Mouse (Mus musculus) olfactory bulb, adult 2 months (tissue): ENCODE results near the gene Gm17728. TPM values are rescaled to one million over a fixed set of nuclear protein-coding genes. Genes with fewer than 3 reads are reported as not detected.
A peak's percentile ranks its signal among the peaks of the same experiment; 100 is the strongest.
"Not testable (repeated sequence)": the region's sequence is repeated elsewhere in the genome, so short reads cannot be mapped to it uniquely, and the experiment has no call there.

Experiments used
- H3K27ac ChIP-seq: fragments of 200-500 bp; 2 replicates; pipeline ENCODE4 v1.5.1; 2012; ENCODE audit warnings: low read depth, low read length; ENCODE audit not compliant: insufficient read depth
- H3K4me1 ChIP-seq: fragments of 200-500 bp; 2 replicates; pipeline ENCODE4 v1.6.1; 2012; ENCODE audit warnings: low read length; ENCODE audit not compliant: control insufficient read depth, insufficient read depth
- H3K4me3 ChIP-seq: fragments of 200-500 bp; 2 replicates; pipeline ENCODE4 v1.5.1; 2012; ENCODE audit warnings: mild to moderate bottlenecking, low read depth, low read length, moderate library complexity; ENCODE audit not compliant: insufficient read depth
- CTCF ChIP-seq: fragments of 200-500 bp; IDR thresholded peaks from 2 replicates; pipeline ENCODE4 v1.5.1; 2012; ENCODE audit warnings: low read depth, mild to moderate bottlenecking, low read length, moderate library complexity; ENCODE audit not compliant: insufficient read depth
- POLR2A ChIP-seq: fragments of 200-500 bp; IDR thresholded peaks from 2 replicates; pipeline ENCODE4 v1.6.1; 2012; ENCODE audit warnings: mild to moderate bottlenecking, low read depth, low read length, moderate library complexity; ENCODE audit not compliant: insufficient read depth
- WGBS: fragments of 180-500 bp; shearing (Covaris S2); methylation state at CpG from one replicate; pipeline ENCODE4 v1.1.7; 2018; 5-methylcytosine and 5-hydroxymethylcytosine counted together
- polyA plus RNA-seq: library from polyadenylated mRNA; stranded (reverse); fragments of >200 nt; gene quantifications from 2 replicates; pipeline ENCODE4 v1.2.4, GENCODE M21; 2012; ENCODE audit warnings: low replicate concordance; ENCODE audit not compliant: missing spikeins, insufficient read depth, insufficient read length

Gene Gm17728
- polyA plus RNA-seq, result not detected in 2 replicates

- not testable (repeated sequence) for H3K4me1 ChIP-seq, H3K27ac ChIP-seq, H3K4me3 ChIP-seq
- WGBS, result 96% methylated on average over 8 of the region's 8 CpGs
These were observed at the start of gene Gm17728 for GRCm38 (mm10) chr17:9421760-9422159. TSS of gene Gm17728 (plus strand) at chr17:9422060.

DNA sequence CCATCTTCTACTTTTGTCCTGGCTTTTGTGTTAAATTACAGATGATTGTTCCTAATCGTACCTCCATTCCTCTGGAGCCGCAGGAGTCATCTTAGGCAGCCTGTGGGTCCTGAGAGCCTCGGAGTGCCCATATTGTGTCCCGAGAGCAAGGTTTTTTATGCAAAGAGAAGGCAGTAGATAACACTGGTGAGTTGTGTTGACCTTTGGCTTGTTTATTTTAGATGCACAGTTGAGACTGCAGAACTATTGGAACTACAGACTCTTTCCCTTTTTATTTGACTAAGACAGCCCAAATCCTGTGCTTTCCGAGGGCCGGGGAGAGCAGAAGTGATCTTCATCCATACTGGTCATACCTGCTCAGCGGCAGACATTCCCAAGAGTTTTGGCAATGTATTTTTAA, 24.4 kb upstream of the Gm17728 start:
- peaks cover 5% of the 10 kb centered on the region for H3K4me1 ChIP-seq
- no peak overlapping the region for H3K4me3 ChIP-seq
- H3K27ac ChIP-seq, result peak overlapping the region; percentile 55
- TF ChIP-seq CTCF, result no peak
- no peak for TF ChIP-seq POLR2A
- WGBS, result 84% methylated on average over 7 of the region's 7 CpGs

GRCm38 (mm10) chr17:9398551-9398950, 23.3 kb upstream of the Gm17728 start:
- Histone ChIP-seq H3K27ac (peak overlapping the region; percentile 98), H3K4me3 (no peak overlapping the region), H3K4me1 (peaks cover 5% of the 10 kb centered on the region)
- TF ChIP-seq CTCF, result no peak
- no peak for TF ChIP-seq POLR2A
- 6% methylated on average over 4 of the region's 4 CpGs for WGBS

DNA sequence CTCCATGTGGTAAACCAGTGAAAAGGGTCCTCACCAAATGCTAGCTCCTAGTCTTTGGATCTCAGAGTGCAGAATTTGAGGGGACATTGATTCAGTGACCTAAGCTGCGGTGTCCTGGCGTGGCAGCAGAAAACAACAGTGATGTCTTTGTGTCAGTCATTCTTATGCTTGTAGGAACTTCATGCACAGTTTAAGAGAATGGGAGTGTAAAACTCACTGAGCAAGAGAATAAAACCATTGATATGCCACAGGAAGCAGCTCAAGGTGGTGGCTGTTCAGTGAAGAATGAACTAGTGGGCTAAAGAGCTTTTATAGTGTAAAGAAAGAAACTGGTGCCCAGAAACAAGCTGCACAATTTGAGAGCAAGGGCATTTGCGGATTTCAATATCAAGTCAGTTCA, 17.9 kb upstream of the Gm17728 start:
- H3K27ac ChIP-seq, result peak overlapping the region; percentile 25; the same call in 1 of the 2 replicates
- 75% methylated on average over 3 of the region's 3 CpGs for WGBS
- no peak overlapping the region for H3K4me3 ChIP-seq
- H3K4me1 ChIP-seq, result 0 out of 2 replicates have a peak, but pooled peaks cover 2% of the 10 kb centered on the region
- TF ChIP-seq CTCF, result no peak
- no peak for TF ChIP-seq POLR2A

GRCm38 (mm10) chr17:9407640-9408039, 14.2 kb upstream of the Gm17728 start:
- H3K4me3 ChIP-seq, result no peak overlapping the region
- TF ChIP-seq CTCF (no peak), POLR2A (no peak)
- 0 out of 2 replicates have a peak overlapping the region, but pooled peaks have one; percentile 31 for H3K27ac ChIP-seq
- WGBS, result 14% methylated on average over 6 of the region's 6 CpGs
- H3K4me1 ChIP-seq, result 0 out of 2 replicates have a peak, but pooled peaks cover 2% of the 10 kb centered on the region

DNA sequence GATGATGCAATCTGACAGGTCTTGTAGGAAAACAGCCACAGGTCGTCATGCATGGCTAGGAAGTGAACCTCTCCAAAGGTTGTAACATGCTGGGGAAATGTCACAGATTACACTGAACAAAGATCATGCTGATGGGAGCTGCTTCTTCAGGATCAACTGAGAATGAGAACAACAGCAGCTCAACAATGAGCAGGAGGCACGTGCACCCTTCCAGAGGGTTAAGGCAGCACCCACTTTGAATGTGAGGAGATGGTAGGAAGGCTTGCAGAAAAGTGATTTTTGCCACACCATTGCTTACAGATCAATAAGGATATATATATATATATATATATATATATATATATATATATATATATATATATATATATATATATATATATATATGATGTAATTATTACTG, 2.8 kb upstream of the Gm17728 start:
- H3K4me1 ChIP-seq, result no peaks in the 10 kb centered on the region
- no peak overlapping the region for H3K4me3 ChIP-seq
- 98% methylated on average over 2 of the region's 2 CpGs for WGBS
- TF ChIP-seq POLR2A, result no peak
- TF ChIP-seq CTCF, result no peak
- no peak overlapping the region for H3K27ac ChIP-seq

GRCm38 (mm10) chr17:9428374-9428994, 6.6 kb downstream of the Gm17728 start:
- H3K4me3 ChIP-seq, result no peak overlapping the region
- H3K4me1 ChIP-seq, result peaks cover 2% of the 10 kb centered on the region
- TF ChIP-seq CTCF, result 0 out of 2 replicates have a peak, but pooled peaks have one; percentile 32
- TF ChIP-seq POLR2A, result no peak
- whole genome bisulfite sequencing, result 23% methylated on average over 7 of the region's 7 CpGs
- peak overlapping the region; percentile 24; the same call in 1 of the 2 replicates for H3K27ac ChIP-seq

DNA sequence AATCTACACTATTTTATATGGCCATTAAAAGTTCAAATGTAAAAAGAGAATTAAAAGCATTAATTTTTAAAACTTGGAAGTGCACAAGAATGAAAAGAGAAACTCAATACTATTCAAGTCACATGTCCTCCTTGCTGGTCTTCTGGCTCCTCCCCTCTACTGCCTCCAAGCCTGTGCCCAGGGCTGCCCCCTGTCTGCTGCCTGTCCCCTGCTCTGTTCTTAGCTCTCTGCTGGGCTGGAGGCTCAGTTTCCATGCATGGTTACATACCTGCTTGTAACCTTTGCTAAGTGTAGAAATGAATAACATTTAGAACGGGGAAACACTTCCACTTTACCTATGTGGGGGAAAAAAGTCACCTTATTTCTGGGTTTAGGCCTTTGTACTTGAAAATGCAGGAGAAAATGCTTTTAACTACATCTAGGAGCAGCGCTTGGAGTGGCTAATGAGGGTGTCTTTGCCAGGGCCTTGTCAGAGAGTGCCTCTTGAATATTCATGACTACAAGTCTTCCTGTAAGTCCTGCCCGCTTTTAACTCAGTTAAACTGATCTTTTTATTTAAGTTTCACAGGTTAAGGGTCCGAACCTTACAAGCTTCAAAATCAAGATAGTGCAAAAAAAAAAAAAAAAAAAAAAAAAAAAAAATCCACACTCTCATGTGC, 18.3 kb downstream of the Gm17728 start:
- WGBS, result 76% methylated on average over 4 of the region's 4 CpGs
- Histone ChIP-seq H3K27ac (no peak overlapping the region), H3K4me3 (no peak overlapping the region), H3K4me1 (no peaks in the 10 kb centered on the region)
- no peak for TF ChIP-seq POLR2A
- TF ChIP-seq CTCF, result no peak

DNA sequence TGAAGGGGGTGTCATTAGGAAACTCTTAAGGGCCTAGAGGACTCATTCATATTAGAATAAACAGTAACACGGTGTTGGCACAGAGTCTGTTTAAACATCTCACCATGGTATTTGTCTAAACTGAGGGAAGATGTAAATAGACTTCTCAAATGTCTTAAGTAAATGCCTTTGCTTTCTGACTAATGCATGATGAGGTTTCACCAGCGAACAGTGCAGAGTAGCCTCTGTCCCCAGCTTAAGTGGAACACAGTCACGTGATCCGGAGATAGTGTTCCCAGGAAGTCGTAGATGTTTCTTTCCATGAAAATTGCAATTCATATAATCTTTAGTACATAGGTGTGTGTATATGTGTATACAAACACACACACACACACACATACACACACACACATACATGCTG, 34.5 kb downstream of the Gm17728 start:
- H3K27ac ChIP-seq, result no peak overlapping the region
- H3K4me1 ChIP-seq, result no peaks in the 10 kb centered on the region
- TF ChIP-seq POLR2A (no peak), CTCF (no peak)
- WGBS, result 85% methylated on average over 5 of the region's 5 CpGs
- H3K4me3 ChIP-seq, result no peak overlapping the region

GRCm38 (mm10) chr17:9460904-9461303, 39.0 kb downstream of the Gm17728 start:
- TF ChIP-seq POLR2A, result no peak
- TF ChIP-seq CTCF, result no peak
- Histone ChIP-seq H3K27ac (no peak overlapping the region), H3K4me1 (no peaks in the 10 kb centered on the region), H3K4me3 (no peak overlapping the region)
- 68% methylated on average over 2 of the region's 2 CpGs for WGBS

Other genes with a start within 250 kb of the Gm17728 start
- gene Pabpc6, start 247.7 kb downstream of the Gm17728 start, polyA plus RNA-seq, result not detected in 2 replicates